Mouse (Mus musculus) kidney, postnatal 4 days (tissue): ENCODE data around the gene Prrg2.
"Not testable (repeated sequence)": the region's sequence is repeated elsewhere in the genome, so short reads cannot be mapped to it uniquely, and the experiment has no call there.

ENCODE experiments used
- DNase-seq, 2 experiments: peaks; one replicate each; pipeline ENCODE4 v3.0.0; 2021; ENCODE audit warnings: mixed read lengths in 2 of 2

Gene Prrg2

GRCm38 (mm10) chr7:45062239-45062835, at the start of gene Prrg2, which contains the start of gene Nosip:
TSS of gene Prrg2 (minus strand) at chr7:45062677.
TSS of gene Nosip (plus strand) at chr7:45062429.
- DNase-seq, result peak; percentile 95 to 96

- DNase-seq, result no peak
Observed at GRCm38 (mm10) chr7:45111940-45112339, 49.5 kb upstream of the Prrg2 start.

- DNase-seq, result not testable (repeated sequence)
Observed at GRCm38 (mm10) chr7:45110089-45110488, 47.6 kb upstream of the Prrg2 start.

- no peak for DNase-seq
Observed at GRCm38 (mm10) chr7:45107052-45107645, 44.7 kb upstream of the Prrg2 start.

GRCm38 (mm10) chr7:45106441-45106840, 44.0 kb upstream of the Prrg2 start:
- no peak for DNase-seq

- DNase-seq, result no peak
Observed at GRCm38 (mm10) chr7:45105491-45105890, 43.0 kb upstream of the Prrg2 start.

- DNase-seq, result no peak
Observed at GRCm38 (mm10) chr7:45104941-45105340, 42.5 kb upstream of the Prrg2 start.

- peak; percentile 89 to 94 for DNase-seq
Observed at GRCm38 (mm10) chr7:45103652-45104180, 41.2 kb upstream of the Prrg2 start, which contains the start of gene Fcgrt. TSS of gene Fcgrt (minus strand) at chr7:45103851.

GRCm38 (mm10) chr7:45102940-45103585, 40.6 kb upstream of the Prrg2 start:
- DNase-seq, result peak; percentile 53 to 70

GRCm38 (mm10) chr7:45102441-45102840, 40.0 kb upstream of the Prrg2 start:
- no peak for DNase-seq

GRCm38 (mm10) chr7:45100046-45100445, 37.6 kb upstream of the Prrg2 start:
- DNase-seq, result no peak

GRCm38 (mm10) chr7:45098541-45099240, 36.2 kb upstream of the Prrg2 start:
- DNase-seq, result peak in 1 of 2 experiments; percentile 49

- no peak for DNase-seq
Observed at GRCm38 (mm10) chr7:45097479-45097878, 35.0 kb upstream of the Prrg2 start.

- not testable (repeated sequence) for DNase-seq
Observed at GRCm38 (mm10) chr7:45095965-45096364, 33.5 kb upstream of the Prrg2 start.

GRCm38 (mm10) chr7:45095367-45095766, 32.9 kb upstream of the Prrg2 start:
- DNase-seq, result no peak

GRCm38 (mm10) chr7:45094121-45094520, 31.6 kb upstream of the Prrg2 start:
- DNase-seq, result peak; percentile 55 to 65

GRCm38 (mm10) chr7:45093516-45093905, 31.0 kb upstream of the Prrg2 start:
- peak; percentile 60 to 66 for DNase-seq

GRCm38 (mm10) chr7:45092828-45093515, 30.5 kb upstream of the Prrg2 start:
- DNase-seq, result no peak

GRCm38 (mm10) chr7:45092048-45092447, 29.6 kb upstream of the Prrg2 start, which contains the start of gene Rcn3:
TSS of gene Rcn3 (minus strand) at chr7:45092221.
- peak; percentile 93 to 96 for DNase-seq

- peak; percentile 69 to 78 for DNase-seq
Observed at GRCm38 (mm10) chr7:45091001-45091990, 28.8 kb upstream of the Prrg2 start.
